Mouse (Mus musculus): ENCODE measurements around the gene Prkab1.

DNA sequence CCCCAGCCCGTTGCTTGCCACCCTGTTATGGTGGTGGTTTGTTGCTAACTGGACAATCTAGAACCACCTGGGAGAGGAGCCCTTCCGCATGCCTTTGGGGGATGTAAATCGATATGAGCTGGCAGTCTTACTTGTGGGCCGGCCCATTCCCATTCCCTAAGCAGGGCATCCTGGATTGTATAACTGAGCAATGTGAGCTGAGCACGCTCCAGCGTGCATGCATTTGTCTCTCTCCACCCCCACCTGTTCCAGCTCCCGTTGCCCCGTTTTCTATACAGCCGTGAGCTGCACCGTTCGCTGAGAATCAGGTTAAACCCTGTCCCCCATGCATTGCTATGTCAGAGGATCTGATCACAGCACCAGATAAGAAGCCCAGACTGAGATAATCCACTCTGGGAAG is 32.6 kb downstream of the Prkab1 start:
- TF ChIP-seq POLR2A (IDR thresholded peaks at IDR 0.05; ENCODE audit: low read depth, low read length) (no peak), CTCF (conservative IDR thresholded peaks at IDR 0.05; ENCODE audit: insufficient read depth, insufficient read length, low read depth, low read length) (no peak)

Measured in kidney, adult 2 months (tissue).